Mouse (Mus musculus) kidney, adult 9 months (tissue): ENCODE data around the gene Lrrk1.

ENCODE experiments used
- DNase-seq: peaks from one replicate; pipeline ENCODE4 v3.0.0; 2022

Gene Lrrk1

GRCm38 (mm10) chr7:66182075-66182715, 206.0 kb downstream of the Lrrk1 start:
- DNase-seq = no peak

GRCm38 (mm10) chr7:66180711-66181365, 207.3 kb downstream of the Lrrk1 start:
- DNase-seq = no peak

GRCm38 (mm10) chr7:66180260-66180659, 207.9 kb downstream of the Lrrk1 start:
- DNase-seq = no peak

GRCm38 (mm10) chr7:66179711-66180110, 208.4 kb downstream of the Lrrk1 start:
- DNase-seq = no peak

DNA sequence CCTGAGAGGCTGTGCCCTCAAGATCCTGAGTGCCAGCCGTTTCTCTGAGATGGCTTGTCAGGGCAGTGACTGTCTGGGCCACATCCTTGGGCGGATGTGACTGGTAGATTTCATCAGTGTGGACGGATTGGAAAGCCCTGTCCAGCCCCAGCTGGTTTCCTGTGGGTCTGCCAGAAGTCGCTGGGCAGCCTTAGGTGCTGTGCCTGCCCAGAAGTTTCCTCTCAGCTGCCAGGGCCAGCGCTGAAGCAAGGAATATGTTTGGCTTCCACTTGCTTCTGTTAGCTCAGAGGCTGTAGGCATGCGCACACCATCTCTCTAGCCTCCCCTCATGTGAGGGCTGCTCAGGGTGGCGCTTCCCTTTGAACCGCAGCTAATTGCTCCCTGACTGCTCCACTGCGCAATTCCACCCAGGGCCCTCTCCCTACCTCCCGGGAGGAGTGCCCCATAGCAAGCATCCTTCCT, 209.0 kb downstream of the Lrrk1 start:
- DNase-seq = no peak

GRCm38 (mm10) chr7:66178101-66178500, 210.0 kb downstream of the Lrrk1 start:
- DNase-seq = no peak

DNA sequence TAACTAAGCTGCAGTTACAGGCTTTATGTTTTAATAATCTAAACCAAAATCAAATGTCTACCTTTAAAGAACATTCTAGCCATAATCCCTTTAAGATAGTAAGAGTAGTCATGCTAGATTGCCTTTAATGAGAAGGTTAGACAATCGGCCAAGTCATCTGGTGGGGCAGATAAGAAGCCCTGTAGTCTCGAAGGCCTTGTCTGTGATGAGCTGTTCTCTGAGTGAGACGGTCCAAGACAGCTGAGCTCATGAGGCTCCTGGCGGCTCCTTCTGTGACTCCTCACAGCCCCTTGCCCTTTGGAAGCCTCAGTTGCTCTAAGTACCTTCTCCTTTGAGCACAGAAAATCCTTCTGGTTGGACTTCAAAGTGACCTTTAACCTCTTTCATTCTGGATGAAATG, 211.2 kb downstream of the Lrrk1 start:
- no peak for DNase-seq
